Mouse (Mus musculus): Measurements from ENCODE around the gene Slc25a1. TPM values are rescaled to one million over a fixed set of nuclear protein-coding genes. Genes with fewer than 3 reads are reported as not detected.

Slc25a1 gene
- polyA plus RNA-seq, 1 experiment = 199 TPM

Other genes starting within 250 kb of the Slc25a1 start
- gene Med15, start 195.3 kb downstream of the Slc25a1 start, polyA plus RNA-seq (2012; rRNA removed) = 57.1 and 86.6 TPM in 2 replicates
- gene Klhl22, start 168.6 kb downstream of the Slc25a1 start, polyA plus RNA-seq (2012; rRNA removed) = 38.5 and 51.9 TPM in 2 replicates
- gene Scarf2, start 130.9 kb downstream of the Slc25a1 start, polyA plus RNA-seq (2012; rRNA removed) = 10.5 and 14.0 TPM in 2 replicates
- not detected in 2 replicates for gene B830017H08Rik, start 95.1 kb downstream of the Slc25a1 start, polyA plus RNA-seq (2012; rRNA removed)
- gene Car15, start 89.9 kb downstream of the Slc25a1 start, polyA plus RNA-seq (2012; rRNA removed) = 8.8 and 11.0 TPM in 2 replicates
- 0.48 and 1.5 TPM in 2 replicates for gene Gm20518, start 36.5 kb downstream of the Slc25a1 start, polyA plus RNA-seq (2012; rRNA removed)
- gene Tssk1, start 34.0 kb downstream of the Slc25a1 start, polyA plus RNA-seq (2012; rRNA removed) = 0.05 and 0.10 TPM in 2 replicates
- 82.4 and 104 TPM in 2 replicates for gene Dgcr2, start 29.7 kb downstream of the Slc25a1 start, polyA plus RNA-seq (2012; rRNA removed)
- not detected in 2 replicates for gene Tssk2, start 29.6 kb downstream of the Slc25a1 start, polyA plus RNA-seq (2012; rRNA removed)
- gene Ess2, start 16.9 kb downstream of the Slc25a1 start, polyA plus RNA-seq (2012; rRNA removed) = 12.1 and 17.4 TPM in 2 replicates
- not detected in 2 replicates for gene Gsc2, start 13.2 kb downstream of the Slc25a1 start, polyA plus RNA-seq (2012; rRNA removed)
- gene Vpreb2, start 52.2 kb upstream of the Slc25a1 start, polyA plus RNA-seq (2012; rRNA removed) = not detected in 2 replicates
- gene Dgcr6, start 124.6 kb upstream of the Slc25a1 start, polyA plus RNA-seq (2012; rRNA removed) = 81.1 and 91.8 TPM in 2 replicates
- gene Prodh, start 162.0 kb upstream of the Slc25a1 start, polyA plus RNA-seq (2012; rRNA removed) = 116 and 128 TPM in 2 replicates
- gene Rtn4r, start 199.4 kb upstream of the Slc25a1 start, polyA plus RNA-seq (2012; rRNA removed) = 7.1 and 8.9 TPM in 2 replicates

All from large intestine, adult 2 months (tissue).